Mouse (Mus musculus): ENCODE data around the gene Tomt.
"Not testable (repeated sequence)": the region's sequence is repeated elsewhere in the genome, so short reads cannot be mapped to it uniquely, and the experiment has no call there.

Gene Tomt

GRCm38 (mm10) chr7:101906287-101906681 is at the start of gene Tomt:
Gene Tomt, minus strand, starts transcription at chr7:101906359.
- in situ Hi-C loops (cut with MboI, MseI): no loop called here

- in situ Hi-C loops (cut with MboI, MseI): no loop called here
Observed at GRCm38 (mm10) chr7:101955862-101956261, 49.7 kb upstream of the Tomt start.

- in situ Hi-C loops (cut with MboI, MseI): no loop called here
Observed at GRCm38 (mm10) chr7:101955276-101955675, 49.1 kb upstream of the Tomt start.

- in situ Hi-C loops (cut with MboI, MseI): no loop called here
Observed at GRCm38 (mm10) chr7:101954163-101954562, 48.0 kb upstream of the Tomt start.

- in situ Hi-C loops (cut with MboI, MseI): no loop called here
Observed at GRCm38 (mm10) chr7:101952098-101952497, 45.9 kb upstream of the Tomt start.

- in situ Hi-C loops (cut with MboI, MseI): no loop called here
Observed at GRCm38 (mm10) chr7:101951648-101952047, 45.5 kb upstream of the Tomt start.

- in situ Hi-C loops (cut with MboI, MseI): not testable (repeated sequence)
Observed at GRCm38 (mm10) chr7:101949008-101949407, 42.8 kb upstream of the Tomt start.

- in situ Hi-C loops (cut with MboI, MseI): loop anchor here in 1 of 2 experiments (5.0 kb wide), 1 partner anchor 613 kb away; no protein-coding TSS in a partner anchor
Observed at GRCm38 (mm10) chr7:101939758-101940157, 33.6 kb upstream of the Tomt start.

GRCm38 (mm10) chr7:101938348-101938747 is 32.2 kb upstream of the Tomt start:
- in situ Hi-C loops (cut with MboI, MseI): loop anchor here in 1 of 2 experiments (5.0 kb wide), 1 partner anchor 614 kb away; no protein-coding TSS in a partner anchor

GRCm38 (mm10) chr7:101937569-101937968 is 31.4 kb upstream of the Tomt start:
- in situ Hi-C loops (cut with MboI, MseI): loop anchor here in 1 of 2 experiments (5.0 kb wide), 1 partner anchor 615 kb away; no protein-coding TSS in a partner anchor

- in situ Hi-C loops (cut with MboI, MseI): loop anchor here in 1 of 2 experiments (5.0 kb wide), 1 partner anchor 615 kb away; no protein-coding TSS in a partner anchor
Observed at GRCm38 (mm10) chr7:101936996-101937395, 30.8 kb upstream of the Tomt start.

- in situ Hi-C loops (cut with MboI, MseI): loop anchor here in 1 of 2 experiments (5.0 kb wide), 1 partner anchor 616 kb away; no protein-coding TSS in a partner anchor
Observed at GRCm38 (mm10) chr7:101935957-101936356, 29.8 kb upstream of the Tomt start.

GRCm38 (mm10) chr7:101933751-101934240 is 27.6 kb upstream of the Tomt start, which contains the start of the genes Lrrc51 and Numa1:
Gene Lrrc51, minus strand, starts transcription at chr7:101933895.
Gene Numa1, plus strand, starts transcription at chr7:101934111.
- in situ Hi-C loops (cut with MboI, MseI): loop anchor here in 1 of 2 experiments (5.0 kb wide), 1 partner anchor 36 kb away; no protein-coding TSS in a partner anchor

- in situ Hi-C loops (cut with MboI, MseI): loop anchor here in 1 of 2 experiments (5.0 kb wide), 1 partner anchor 36 kb away; no protein-coding TSS in a partner anchor
Observed at GRCm38 (mm10) chr7:101933300-101933699, 27.1 kb upstream of the Tomt start.

GRCm38 (mm10) chr7:101932551-101932950 is 26.4 kb upstream of the Tomt start:
- in situ Hi-C loops (cut with MboI, MseI): loop anchor here in 1 of 2 experiments (5.0 kb wide), 1 partner anchor 35 kb away; no protein-coding TSS in a partner anchor

- in situ Hi-C loops (cut with MboI, MseI): no loop called here
Observed at GRCm38 (mm10) chr7:101928093-101928492, 21.9 kb upstream of the Tomt start.

- in situ Hi-C loops (cut with MboI, MseI): not testable (repeated sequence)
Observed at GRCm38 (mm10) chr7:101925892-101926291, 19.7 kb upstream of the Tomt start.

GRCm38 (mm10) chr7:101918071-101918470 is 11.9 kb upstream of the Tomt start:
- in situ Hi-C loops (cut with MboI, MseI): loop anchor here in 1 of 2 experiments (5.0 kb wide), 1 partner anchor 164 kb away; the partner anchor contains the start of gene Trpc2

- in situ Hi-C loops (cut with MboI, MseI): no loop called here
Observed at GRCm38 (mm10) chr7:101911982-101912381, 5.8 kb upstream of the Tomt start.

GRCm38 (mm10) chr7:101910138-101910537 is 4.0 kb upstream of the Tomt start:
- in situ Hi-C loops (cut with MboI, MseI): no loop called here

- in situ Hi-C loops (cut with MboI, MseI): no loop called here
Observed at GRCm38 (mm10) chr7:101908367-101908766, 2.2 kb upstream of the Tomt start.

GRCm38 (mm10) chr7:101906696-101907095 is 537 bp upstream of the Tomt start:
- in situ Hi-C loops (cut with MboI, MseI): no loop called here
